In genomic region chr13:8139396-8139795, GRCm38 (mm10) we compare ENCODE assay signal across 20 mouse cellular contexts.
DNase-seq lines count a peak whose midpoint lies in the region; ATAC-seq and TF ChIP-seq lines count a peak whose summit lies in the region.
"Had no signal": no experiment of that assay in that cellular context is flagged by ENCODE, and none has a peak within 500 bp of the region (broad histone marks: within the 10 kb centered on the region; RNA-seq: fewer than 3 reads in every experiment).

No protein-coding gene starts in this region.

- no peak overlapping the region for H3K4me3 ChIP-seq in kidney, embryonic 15.5 days (replicated peaks)
- H3K4me3 ChIP-seq in kidney, postnatal 0 days (replicated peaks; ENCODE audit: low read depth, low read length): no peak overlapping the region
- H3K4me3 ChIP-seq: embryonic facial prominence, embryonic 10.5 days; embryonic facial prominence, embryonic 12.5 days had no signal

- H3K27ac ChIP-seq in kidney, embryonic 15.5 days: no peak overlapping the region
- no peak overlapping the region for H3K27ac ChIP-seq in kidney, postnatal 0 days
- H3K27ac ChIP-seq: embryonic facial prominence, embryonic 10.5 days; embryonic facial prominence, embryonic 12.5 days had no signal

- 0 out of 2 replicates have a peak, but pooled peaks have one; percentile 40 for ATAC-seq in kidney, embryonic 15.5 days (replicated peaks; ENCODE audit: low FRiP score)
- ATAC-seq in kidney, postnatal 0 days (replicated peaks; ENCODE audit: low FRiP score, low read depth): no peak; the same call in 1 of the 2 replicates
- peak; percentile 57 for ATAC-seq in Patski
- ATAC-seq: forebrain, embryonic 14.5 days; forebrain, embryonic 16.5 days had no signal

- TF ChIP-seq CTCF in kidney, postnatal 0 days (IDR thresholded peaks at IDR 0.05; ENCODE audit: low read depth): no peak
- no peak for TF ChIP-seq CTCF in Patski (IDR thresholded peaks at IDR 0.05)

- 21% methylated on average over 1 of the region's 1 CpGs for WGBS in kidney, embryonic 15.5 days
- WGBS in kidney, postnatal 0 days: 27% methylated on average over 1 of the region's 1 CpGs

- H3K4me1 ChIP-seq in kidney, embryonic 15.5 days: no peaks in the 10 kb centered on the region
- H3K4me1 ChIP-seq in kidney, postnatal 0 days (replicated peaks; ENCODE audit: insufficient read depth, low read length): no peaks in the 10 kb centered on the region
- H3K4me1 ChIP-seq: embryonic facial prominence, embryonic 10.5 days; embryonic facial prominence, embryonic 12.5 days had no signal

- no peaks in the 10 kb centered on the region for H3K36me3 ChIP-seq in kidney, embryonic 15.5 days
- H3K36me3 ChIP-seq in kidney, postnatal 0 days (ENCODE audit: insufficient read depth, low read length): no peaks in the 10 kb centered on the region
- H3K36me3 ChIP-seq: embryonic facial prominence, embryonic 10.5 days; embryonic facial prominence, embryonic 12.5 days had no signal

- H3K9me3 ChIP-seq in kidney, embryonic 15.5 days (replicated peaks): no peaks in the 10 kb centered on the region
- H3K9me3 ChIP-seq in kidney, postnatal 0 days (replicated peaks; ENCODE audit: low read length): no peaks in the 10 kb centered on the region
- H3K9me3 ChIP-seq: embryonic facial prominence, embryonic 10.5 days; embryonic facial prominence, embryonic 12.5 days had no signal

- H3K4me2 ChIP-seq in kidney, embryonic 15.5 days: no peak overlapping the region
- no peak overlapping the region for H3K4me2 ChIP-seq in kidney, postnatal 0 days (ENCODE audit: low read length)
- H3K4me2 ChIP-seq: embryonic facial prominence, embryonic 12.5 days had no signal

- no peak overlapping the region for H3K9ac ChIP-seq in kidney, embryonic 15.5 days
- no peak overlapping the region for H3K9ac ChIP-seq in kidney, postnatal 0 days (ENCODE audit: low read depth, low read length)
- H3K9ac ChIP-seq: embryonic facial prominence, embryonic 12.5 days had no signal

- CTCF ChIA-PET in Patski (lab: Charles Lee): no interaction called here

- POLR2A ChIA-PET in Patski (lab: Charles Lee): no interaction called here

- DNase-seq in kidney, adult 9 months: peak; percentile 31
- DNase-seq in kidney, adult 18-20 months: no peak
- DNase-seq in kidney, postnatal 25 days: no peak
- DNase-seq in kidney, postnatal 0 days (ENCODE audit: low spot score): peak; percentile 2
- DNase-seq in kidney, postnatal 10 days: no peak
- peak; percentile 43 for DNase-seq in Patski (ENCODE audit: low read depth, low spot score)
- no peak for DNase-seq in adrenal gland, adult 18-20 months (ENCODE audit: low spot score in 2 of 2)
- DNase-seq: adrenal gland, adult 8-10 months; adrenal gland, postnatal 14 days; adrenal gland, postnatal 36 days; cerebellum, adult 11-12 months; cerebellum, adult 2 months; cerebellum, adult 9-10 months; cerebellum, postnatal 10 days; cerebellum, postnatal 25 days had no signal

- no peaks in the 10 kb centered on the region for H3K27me3 ChIP-seq in kidney, embryonic 15.5 days
- no peaks in the 10 kb centered on the region for H3K27me3 ChIP-seq in kidney, postnatal 0 days (ENCODE audit: insufficient read depth, low read length)
- no peaks in the 10 kb centered on the region for H3K27me3 ChIP-seq in Patski
- H3K27me3 ChIP-seq: embryonic facial prominence, embryonic 12.5 days had no signal

- in situ Hi-C loops in Patski (cut with MboI; ENCODE audit: low pct_unique_long_range_greater_than_20kb): no loop called here

Comparison
In these comparisons a context has a peak if more than half of its experiments do, and no peak if none do; other contexts are left out.
1. DNase-seq: peak in kidney, adult 9 months (single experiment), kidney, postnatal 0 days (single experiment) and Patski (single experiment); none in kidney, adult 18-20 months (single experiment), kidney, postnatal 25 days (0 of 2), kidney, postnatal 10 days (single experiment) and adrenal gland, adult 18-20 months (0 of 2).